Mouse (Mus musculus): Measurements from ENCODE around the gene Gpr146. TPM values are rescaled to one million over a fixed set of nuclear protein-coding genes. Genes with fewer than 3 reads are reported as not detected.
A peak's percentile ranks its signal among the peaks of the same experiment; 100 is the strongest.

The Gpr146 gene
- total and polyA plus RNA-seq, 2 experiments: 36.5 to 70.7 TPM

DNA sequence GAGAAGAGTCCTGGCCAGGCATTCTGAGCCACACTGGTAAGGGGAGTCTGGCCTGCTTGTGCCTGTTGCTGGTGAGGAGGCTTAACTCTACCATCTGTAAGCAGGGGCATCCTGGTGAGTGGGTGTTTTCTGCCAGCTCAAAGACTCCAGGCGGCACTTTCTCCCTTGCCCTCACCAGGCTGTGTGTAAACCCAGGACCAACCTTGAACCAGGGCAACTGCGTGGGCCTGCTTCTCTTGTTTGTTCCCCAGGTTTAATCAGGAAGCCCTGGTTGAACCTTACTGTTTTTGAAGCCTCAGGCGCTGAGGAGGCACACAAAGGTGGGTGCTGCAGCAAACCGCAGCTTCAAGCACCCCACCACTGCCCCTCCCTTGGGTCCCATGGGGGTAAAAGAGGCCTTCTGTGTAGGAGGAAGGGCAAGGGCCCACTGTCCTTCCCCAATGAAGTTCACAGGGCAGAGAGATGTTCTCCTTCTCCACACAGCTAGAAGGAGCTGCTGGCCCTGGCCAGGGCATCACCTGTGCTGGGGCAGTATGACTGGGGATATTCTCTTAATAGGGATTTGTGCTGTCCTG, 9.5 kb upstream of the Gpr146 start:
- TF ChIP-seq CTCF (IDR thresholded peaks at IDR 0.05; ENCODE audit: low read depth, low read length) (no peak), POLR2A (IDR thresholded peaks at IDR 0.05; ENCODE audit: extremely low read depth, insufficient read depth, low read length) (no peak)
- Histone ChIP-seq H3K36me3 (ENCODE audit: control insufficient read depth, insufficient read depth, low read length) (no peaks in the 10 kb centered on the region), H3K4me1 (ENCODE audit: control insufficient read depth, insufficient read depth, low read length) (peaks cover 68% of the 10 kb centered on the region), H3K79me2 (ENCODE audit: control insufficient read depth, insufficient read depth, low read length) (peaks cover 3% of the 10 kb centered on the region; the same call in 1 of the 2 replicates), H3K27ac (replicated peaks; ENCODE audit: insufficient read depth, low read depth, low read length) (peak overlapping the region; percentile 77), H3K27me3 (ENCODE audit: control insufficient read depth, insufficient read depth, low read length) (no peaks in the 10 kb centered on the region), H3K4me3 (ENCODE audit: insufficient read depth, low read depth, low read length) (no peak overlapping the region), H3K9ac (ENCODE audit: low read depth, low read length) (peak overlapping the region; percentile 58)
- 18% methylated on average over 4 of the region's 4 CpGs for WGBS
- DNase-seq (ENCODE audit: extremely low read depth, low read depth, low spot score): peak; percentile 82

DNA sequence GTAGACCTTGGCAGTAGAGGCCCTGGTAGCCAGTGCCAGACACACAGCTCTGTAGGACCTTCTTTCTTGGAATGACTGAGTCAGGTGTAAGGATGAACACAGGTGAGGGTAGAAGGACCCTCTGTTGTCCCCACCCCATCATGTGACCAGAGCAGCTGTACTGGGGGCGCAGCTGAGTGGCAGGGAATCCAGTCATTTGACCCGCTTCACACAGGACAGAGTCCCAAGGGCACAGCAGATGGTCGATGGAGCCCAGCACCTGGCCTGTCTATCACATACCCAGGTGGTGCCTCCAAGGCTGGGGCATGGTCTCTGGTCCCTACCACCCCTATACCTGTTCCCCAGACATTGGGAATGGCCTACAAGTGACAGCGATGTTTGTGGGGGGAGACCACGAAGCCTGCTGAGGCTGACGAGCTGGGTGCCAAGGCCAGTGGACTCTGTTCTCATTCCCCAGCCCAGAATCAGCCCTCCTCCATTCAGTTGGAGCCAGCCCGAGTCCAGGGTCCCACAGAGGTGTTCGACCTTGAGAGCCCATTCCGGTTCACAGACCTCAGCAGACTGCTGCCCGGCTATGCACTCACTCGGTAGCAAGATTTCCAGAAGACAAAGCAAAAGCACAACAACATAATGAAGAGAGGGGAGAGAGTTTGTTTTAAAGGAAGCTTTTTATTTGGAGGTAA, 8.7 kb upstream of the Gpr146 start:
- TF ChIP-seq CTCF (IDR thresholded peaks at IDR 0.05; ENCODE audit: low read depth, low read length) (no peak), POLR2A (IDR thresholded peaks at IDR 0.05; ENCODE audit: extremely low read depth, insufficient read depth, low read length) (0 out of 2 replicates have a peak, but pooled peaks have one; percentile 23)
- H3K4me1 ChIP-seq (ENCODE audit: control insufficient read depth, insufficient read depth, low read length): peaks cover 68% of the 10 kb centered on the region
- peak overlapping the region; percentile 6 for H3K9ac ChIP-seq (ENCODE audit: low read depth, low read length)
- 23% methylated on average over 11 of the region's 11 CpGs for WGBS
- H3K79me2 ChIP-seq (ENCODE audit: control insufficient read depth, insufficient read depth, low read length): peaks cover 3% of the 10 kb centered on the region; the same call in 1 of the 2 replicates
- no peaks in the 10 kb centered on the region for H3K27me3 ChIP-seq (ENCODE audit: control insufficient read depth, insufficient read depth, low read length)
- H3K27ac ChIP-seq (replicated peaks; ENCODE audit: insufficient read depth, low read depth, low read length): peak overlapping the region; percentile 77
- no peak overlapping the region for H3K4me3 ChIP-seq (ENCODE audit: insufficient read depth, low read depth, low read length)
- no peaks in the 10 kb centered on the region for H3K36me3 ChIP-seq (ENCODE audit: control insufficient read depth, insufficient read depth, low read length)
- DNase-seq (ENCODE audit: extremely low read depth, low read depth, low spot score): peak; percentile 89

DNA sequence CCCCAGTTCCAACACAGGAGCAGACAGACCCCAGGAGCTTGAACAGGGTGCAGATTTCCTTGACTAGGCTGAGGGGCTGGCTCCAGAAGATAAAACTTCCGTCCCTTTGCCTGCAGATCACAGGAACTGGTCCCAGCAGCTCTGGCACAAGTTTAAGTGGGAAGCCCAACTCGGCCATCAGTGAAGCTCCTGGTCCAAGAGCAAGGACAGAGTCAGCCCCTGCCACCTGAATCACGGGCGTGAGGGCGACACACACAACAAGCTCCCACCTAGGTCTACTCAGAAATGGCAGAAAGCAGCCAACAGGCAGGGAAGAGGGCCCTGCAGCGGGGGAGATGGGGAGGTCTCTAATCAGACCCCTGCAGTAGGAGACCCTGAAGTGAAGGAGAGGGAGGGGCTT, 7.2 kb upstream of the Gpr146 start:
- H3K4me1 ChIP-seq (ENCODE audit: control insufficient read depth, insufficient read depth, low read length): peaks cover 72% of the 10 kb centered on the region
- no peak for DNase-seq (ENCODE audit: extremely low read depth, low read depth, low spot score)
- H3K4me3 ChIP-seq (ENCODE audit: insufficient read depth, low read depth, low read length): no peak overlapping the region
- peak overlapping the region; percentile 77 for H3K27ac ChIP-seq (replicated peaks; ENCODE audit: insufficient read depth, low read depth, low read length)
- H3K9ac ChIP-seq (ENCODE audit: low read depth, low read length): peak overlapping the region; percentile 68
- no peaks in the 10 kb centered on the region for H3K36me3 ChIP-seq (ENCODE audit: control insufficient read depth, insufficient read depth, low read length)
- no peaks in the 10 kb centered on the region for H3K27me3 ChIP-seq (ENCODE audit: control insufficient read depth, insufficient read depth, low read length)
- H3K79me2 ChIP-seq (ENCODE audit: control insufficient read depth, insufficient read depth, low read length): peaks cover 3% of the 10 kb centered on the region; the same call in 1 of the 2 replicates
- TF ChIP-seq POLR2A (IDR thresholded peaks at IDR 0.05; ENCODE audit: extremely low read depth, insufficient read depth, low read length) (no peak), CTCF (IDR thresholded peaks at IDR 0.05; ENCODE audit: low read depth, low read length) (no peak)
- WGBS: 42% methylated on average over 6 of the region's 6 CpGs

DNA sequence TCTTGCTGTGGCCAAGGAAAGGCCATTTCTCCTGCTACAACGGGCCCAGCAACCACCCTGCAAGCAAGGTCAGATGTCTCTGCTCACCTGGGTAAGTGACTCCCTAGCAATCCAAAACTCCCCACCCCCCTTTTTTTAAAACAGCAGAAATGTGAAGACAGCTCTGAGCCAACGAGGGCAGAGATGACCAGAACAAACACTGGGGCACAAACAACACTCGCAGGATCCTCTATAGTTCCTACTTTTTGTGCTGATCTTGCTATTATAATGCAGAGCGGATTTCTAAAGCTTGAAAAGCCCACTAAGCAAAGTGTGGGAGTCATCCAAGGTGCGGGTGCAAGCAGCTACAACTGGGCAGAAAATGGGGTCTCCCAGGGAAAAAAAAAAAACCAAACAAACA, 6.4 kb upstream of the Gpr146 start:
- TF ChIP-seq CTCF (IDR thresholded peaks at IDR 0.05; ENCODE audit: low read depth, low read length) (no peak), POLR2A (IDR thresholded peaks at IDR 0.05; ENCODE audit: extremely low read depth, insufficient read depth, low read length) (0 out of 2 replicates have a peak, but pooled peaks have one; percentile 5)
- Histone ChIP-seq H3K4me3 (ENCODE audit: insufficient read depth, low read depth, low read length) (no peak overlapping the region; the same call in 1 of the 2 replicates), H3K36me3 (ENCODE audit: control insufficient read depth, insufficient read depth, low read length) (no peaks in the 10 kb centered on the region), H3K79me2 (ENCODE audit: control insufficient read depth, insufficient read depth, low read length) (peaks cover 3% of the 10 kb centered on the region; the same call in 1 of the 2 replicates), H3K4me1 (ENCODE audit: control insufficient read depth, insufficient read depth, low read length) (peaks cover 67% of the 10 kb centered on the region), H3K9ac (ENCODE audit: low read depth, low read length) (peak overlapping the region; percentile 68), H3K27ac (replicated peaks; ENCODE audit: insufficient read depth, low read depth, low read length) (peak overlapping the region; percentile 77), H3K27me3 (ENCODE audit: control insufficient read depth, insufficient read depth, low read length) (no peaks in the 10 kb centered on the region)
- WGBS: 14% methylated on average over 5 of the region's 5 CpGs
- peak; percentile 74 for DNase-seq (ENCODE audit: extremely low read depth, low read depth, low spot score)

DNA sequence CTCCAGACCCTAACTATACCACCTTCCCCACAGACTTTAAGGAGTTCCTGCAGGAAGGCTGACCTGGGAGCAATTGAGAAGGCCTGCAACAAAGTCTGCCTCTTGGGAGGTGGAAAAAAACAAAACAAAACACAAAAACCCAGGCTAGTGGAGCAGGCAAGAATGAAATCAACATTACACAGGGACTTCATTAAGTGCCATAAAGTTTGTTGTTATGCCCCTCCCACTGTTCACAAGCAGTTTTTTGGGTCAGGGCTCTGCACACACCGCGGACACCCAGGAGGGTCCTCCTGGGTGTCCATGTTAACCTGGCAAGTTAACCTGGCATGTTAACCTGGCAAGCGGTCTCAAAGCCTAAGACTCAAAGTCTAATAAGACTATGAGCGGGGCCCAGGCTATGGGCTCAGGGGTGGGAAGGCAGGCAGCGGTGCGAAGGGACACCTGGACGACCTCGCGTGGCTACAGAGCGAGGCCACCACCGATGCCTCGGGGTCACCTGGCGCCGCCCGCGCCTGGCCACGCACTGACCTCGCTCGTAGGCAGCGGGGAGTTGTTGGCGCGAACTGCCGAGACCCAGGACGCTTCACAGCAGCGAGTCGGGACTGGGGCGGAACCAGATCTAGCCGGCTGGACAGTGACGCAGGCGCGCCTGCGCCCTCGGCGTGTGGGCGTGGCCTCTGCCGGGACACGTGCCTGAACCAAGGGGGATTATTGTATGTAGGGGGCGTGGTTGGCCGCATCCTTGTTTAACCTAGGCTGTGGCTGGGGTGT, 5.7 kb upstream of the Gpr146 start:
- no peaks in the 10 kb centered on the region for H3K27me3 ChIP-seq (ENCODE audit: control insufficient read depth, insufficient read depth, low read length)
- DNase-seq (ENCODE audit: extremely low read depth, low read depth, low spot score): peak; percentile 91
- no peaks in the 10 kb centered on the region for H3K36me3 ChIP-seq (ENCODE audit: control insufficient read depth, insufficient read depth, low read length)
- H3K4me1 ChIP-seq (ENCODE audit: control insufficient read depth, insufficient read depth, low read length): peaks cover 62% of the 10 kb centered on the region
- H3K27ac ChIP-seq (replicated peaks; ENCODE audit: insufficient read depth, low read depth, low read length): peak overlapping the region; percentile 77
- H3K9ac ChIP-seq (ENCODE audit: low read depth, low read length): peak overlapping the region; percentile 68
- under 1% methylated on average over 39 of the region's 39 CpGs for WGBS
- TF ChIP-seq POLR2A (IDR thresholded peaks at IDR 0.05; ENCODE audit: extremely low read depth, insufficient read depth, low read length): peak; percentile 93
- TF ChIP-seq CTCF (IDR thresholded peaks at IDR 0.05; ENCODE audit: low read depth, low read length): no peak; the same call in 1 of the 2 replicates
- peak overlapping the region; percentile 52 for H3K4me3 ChIP-seq (ENCODE audit: insufficient read depth, low read depth, low read length)
- peaks cover 3% of the 10 kb centered on the region; the same call in 1 of the 2 replicates for H3K79me2 ChIP-seq (ENCODE audit: control insufficient read depth, insufficient read depth, low read length)
